Mouse (Mus musculus): ENCODE results near the gene Magi2. TPM values are rescaled to one million over a fixed set of nuclear protein-coding genes. Genes with fewer than 3 reads are reported as not detected.
"Not testable (repeated sequence)": the region's sequence is repeated elsewhere in the genome, so short reads cannot be mapped to it uniquely, and the experiment has no call there.

Gene Magi2
- polyA plus RNA-seq, 1 experiment from 2014 or later = 1.7 TPM

DNA sequence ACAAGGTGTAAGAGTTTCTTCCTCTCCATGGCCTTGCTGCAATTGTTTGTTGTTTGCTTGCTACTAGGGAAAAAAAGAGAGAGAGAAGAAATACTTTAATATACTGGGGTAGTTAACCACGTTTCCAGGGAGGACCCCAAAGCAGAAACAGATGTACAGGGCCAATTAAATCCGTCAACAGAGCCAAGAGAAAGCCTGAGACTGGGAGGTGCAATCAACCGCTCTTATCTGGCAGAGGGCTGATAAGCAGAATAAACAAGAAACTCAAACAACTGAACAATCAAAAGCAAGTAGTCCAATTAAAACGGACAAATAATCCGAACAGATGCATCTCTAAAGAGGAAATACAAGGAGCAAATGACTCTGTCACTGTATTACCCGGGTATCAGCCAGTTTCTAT lies 1282.8 kb downstream of the Magi2 start:
- ATAC-seq (replicated peaks; ENCODE audit: low FRiP score) = no peak
- H3K9ac ChIP-seq (ENCODE audit: low read depth, low read length) = no peak overlapping the region
- H3K4me2 ChIP-seq = no peak overlapping the region
- H3K27ac ChIP-seq (ENCODE audit: low read depth, low read length) = no peak overlapping the region
- H3K36me3 ChIP-seq (ENCODE audit: control insufficient read depth, insufficient read depth, low read length) = no peaks in the 10 kb centered on the region
- peaks cover 6% of the 10 kb centered on the region; the same call in 1 of the 2 replicates for H3K27me3 ChIP-seq (replicated peaks; ENCODE audit: control insufficient read depth, insufficient read depth, low read length)
- DNase-seq (ENCODE audit: low spot score) = no peak
- no peaks in the 10 kb centered on the region for H3K4me1 ChIP-seq (replicated peaks; ENCODE audit: control insufficient read depth, insufficient read depth, low read length)
- H3K4me3 ChIP-seq (ENCODE audit: low read depth, low read length) = no peak overlapping the region
- 39% methylated on average over 6 of the region's 6 CpGs for WGBS
- no peaks in the 10 kb centered on the region for H3K9me3 ChIP-seq (ENCODE audit: control insufficient read depth, low read length)

- ATAC-seq (replicated peaks; ENCODE audit: low FRiP score) = no peak
- Histone ChIP-seq H3K27ac (ENCODE audit: low read depth, low read length) (no peak overlapping the region), H3K9me3 (ENCODE audit: control insufficient read depth, low read length) (no peaks in the 10 kb centered on the region), H3K9ac (ENCODE audit: low read depth, low read length) (no peak overlapping the region), H3K27me3 (replicated peaks; ENCODE audit: control insufficient read depth, insufficient read depth, low read length) (peaks cover 6% of the 10 kb centered on the region; the same call in 1 of the 2 replicates), H3K4me2 (no peak overlapping the region), H3K36me3 (ENCODE audit: control insufficient read depth, insufficient read depth, low read length) (no peaks in the 10 kb centered on the region), H3K4me1 (replicated peaks; ENCODE audit: control insufficient read depth, insufficient read depth, low read length) (no peaks in the 10 kb centered on the region), H3K4me3 (ENCODE audit: low read depth, low read length) (no peak overlapping the region)
- WGBS = 38% methylated on average over 16 of the region's 16 CpGs
- no peak for DNase-seq (ENCODE audit: low spot score)
Measured at GRCm38 (mm10) chr5:20512377-20513126, 1285.7 kb downstream of the Magi2 start.

DNA sequence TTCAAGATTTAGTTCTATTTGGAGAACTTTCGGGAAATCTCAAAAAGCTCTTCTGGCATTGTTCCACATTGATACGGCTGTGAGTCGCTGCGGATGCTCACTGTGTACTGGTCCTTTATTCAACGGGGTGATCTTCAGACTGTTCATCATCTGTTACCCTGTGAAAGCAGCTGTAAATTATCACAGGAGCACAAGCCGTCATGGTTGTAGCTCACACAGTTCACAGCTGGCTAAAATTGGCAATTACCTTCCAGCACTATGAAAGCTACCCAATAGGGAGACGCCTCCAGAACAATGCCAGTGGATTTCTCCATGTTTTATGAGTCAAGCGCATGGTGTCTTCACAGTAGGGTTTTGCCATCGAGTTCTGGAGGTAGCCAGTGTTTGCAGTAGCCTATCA lies 1294.8 kb downstream of the Magi2 start:
- no peak overlapping the region for H3K4me2 ChIP-seq
- no peak overlapping the region for H3K9ac ChIP-seq (ENCODE audit: low read depth, low read length)
- DNase-seq (ENCODE audit: low spot score) (no peak), ATAC-seq (replicated peaks; ENCODE audit: low FRiP score) (no peak)
- H3K4me1 ChIP-seq (replicated peaks; ENCODE audit: control insufficient read depth, insufficient read depth, low read length) = no peaks in the 10 kb centered on the region
- no peak overlapping the region for H3K27ac ChIP-seq (ENCODE audit: low read depth, low read length)
- no peaks in the 10 kb centered on the region for H3K27me3 ChIP-seq (replicated peaks; ENCODE audit: control insufficient read depth, insufficient read depth, low read length)
- H3K4me3 ChIP-seq (ENCODE audit: low read depth, low read length) = no peak overlapping the region
- no peaks in the 10 kb centered on the region for H3K9me3 ChIP-seq (ENCODE audit: control insufficient read depth, low read length)
- no peaks in the 10 kb centered on the region for H3K36me3 ChIP-seq (ENCODE audit: control insufficient read depth, insufficient read depth, low read length)
- WGBS = 79% methylated on average over 9 of the region's 9 CpGs

- Histone ChIP-seq H3K4me3 (ENCODE audit: low read depth, low read length) (no peak overlapping the region), H3K36me3 (ENCODE audit: control insufficient read depth, insufficient read depth, low read length) (no peaks in the 10 kb centered on the region), H3K9me3 (ENCODE audit: control insufficient read depth, low read length) (no peaks in the 10 kb centered on the region), H3K27me3 (replicated peaks; ENCODE audit: control insufficient read depth, insufficient read depth, low read length) (no peaks in the 10 kb centered on the region), H3K4me1 (replicated peaks; ENCODE audit: control insufficient read depth, insufficient read depth, low read length) (no peaks in the 10 kb centered on the region), H3K9ac (ENCODE audit: low read depth, low read length) (no peak overlapping the region), H3K27ac (ENCODE audit: low read depth, low read length) (no peak overlapping the region), H3K4me2 (no peak overlapping the region)
- 97% methylated on average over 13 of the region's 13 CpGs for WGBS
- ATAC-seq (replicated peaks; ENCODE audit: low FRiP score) = no peak
- no peak for DNase-seq (ENCODE audit: low spot score)
Measured at GRCm38 (mm10) chr5:20522047-20522446, 1295.2 kb downstream of the Magi2 start.

DNA sequence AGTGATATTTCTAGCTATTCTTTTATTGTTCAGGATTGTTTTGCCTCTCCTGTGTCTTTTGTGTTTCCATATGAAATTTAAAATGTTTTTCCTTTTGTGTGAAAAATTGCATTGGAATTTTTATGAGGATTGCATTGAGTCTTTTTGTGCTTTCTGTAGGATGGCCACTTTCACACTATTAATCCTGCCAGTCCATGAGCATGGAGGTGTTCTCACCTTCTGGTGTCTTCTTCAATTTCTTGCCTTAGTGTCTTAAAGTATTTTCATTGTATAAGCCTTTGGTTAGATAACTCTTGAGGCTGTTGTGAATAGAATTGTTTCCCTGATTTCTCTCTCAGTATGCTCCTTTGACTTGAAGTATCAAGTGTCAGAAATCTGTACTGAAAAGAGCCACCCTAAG lies 1296.9 kb downstream of the Magi2 start:
- DNase-seq (ENCODE audit: low spot score) (no peak), ATAC-seq (replicated peaks; ENCODE audit: low FRiP score) (no peak)
- H3K4me2 ChIP-seq = no peak overlapping the region
- H3K4me1 ChIP-seq (replicated peaks; ENCODE audit: control insufficient read depth, insufficient read depth, low read length) = no peaks in the 10 kb centered on the region
- no peaks in the 10 kb centered on the region for H3K27me3 ChIP-seq (replicated peaks; ENCODE audit: control insufficient read depth, insufficient read depth, low read length)
- H3K9me3 ChIP-seq (ENCODE audit: control insufficient read depth, low read length) = no peaks in the 10 kb centered on the region
- no peaks in the 10 kb centered on the region for H3K36me3 ChIP-seq (ENCODE audit: control insufficient read depth, insufficient read depth, low read length)
- no peak overlapping the region for H3K27ac ChIP-seq (ENCODE audit: low read depth, low read length)
- H3K4me3 ChIP-seq (ENCODE audit: low read depth, low read length) = no peak overlapping the region
- H3K9ac ChIP-seq (ENCODE audit: low read depth, low read length) = no peak overlapping the region

- not testable (repeated sequence) for H3K27me3 ChIP-seq (replicated peaks; ENCODE audit: control insufficient read depth, insufficient read depth, low read length); H3K4me3 ChIP-seq (ENCODE audit: low read depth, low read length)
Measured at GRCm38 (mm10) chr5:20526588-20526987, 1299.8 kb downstream of the Magi2 start.

GRCm38 (mm10) chr5:20536544-20536943 lies 1309.7 kb downstream of the Magi2 start:
- Histone ChIP-seq H3K4me3 (ENCODE audit: low read depth, low read length) (no peak overlapping the region), H3K27ac (ENCODE audit: low read depth, low read length) (no peak overlapping the region), H3K27me3 (replicated peaks; ENCODE audit: control insufficient read depth, insufficient read depth, low read length) (no peaks in the 10 kb centered on the region), H3K4me1 (replicated peaks; ENCODE audit: control insufficient read depth, insufficient read depth, low read length) (no peaks in the 10 kb centered on the region), H3K4me2 (no peak overlapping the region), H3K9me3 (ENCODE audit: control insufficient read depth, low read length) (no peaks in the 10 kb centered on the region), H3K36me3 (ENCODE audit: control insufficient read depth, insufficient read depth, low read length) (no peaks in the 10 kb centered on the region), H3K9ac (ENCODE audit: low read depth, low read length) (no peak overlapping the region)
- DNase-seq (ENCODE audit: low spot score) = no peak
- 60% methylated on average over 3 of the region's 3 CpGs for WGBS
- ATAC-seq (replicated peaks; ENCODE audit: low FRiP score) = no peak

More at GRCm38 (mm10) chr5:20526588-20526987, 1299.8 kb downstream of the Magi2 start:
- H3K36me3 ChIP-seq (ENCODE audit: control insufficient read depth, insufficient read depth, low read length); H3K9ac ChIP-seq (ENCODE audit: low read depth, low read length); H3K4me1 ChIP-seq (replicated peaks; ENCODE audit: control insufficient read depth, insufficient read depth, low read length); ATAC-seq (replicated peaks; ENCODE audit: low FRiP score); DNase-seq (ENCODE audit: low spot score); H3K9me3 ChIP-seq (ENCODE audit: control insufficient read depth, low read length); H3K27ac ChIP-seq (ENCODE audit: low read depth, low read length); H3K4me2 ChIP-seq: not testable (repeated sequence)
- WGBS = 76% methylated on average over 1 of the region's 4 CpGs

- WGBS = 65% methylated on average over 8 of the region's 8 CpGs
- Histone ChIP-seq H3K36me3 (ENCODE audit: control insufficient read depth, insufficient read depth, low read length) (no peaks in the 10 kb centered on the region), H3K4me3 (ENCODE audit: low read depth, low read length) (no peak overlapping the region), H3K27me3 (replicated peaks; ENCODE audit: control insufficient read depth, insufficient read depth, low read length) (no peaks in the 10 kb centered on the region), H3K9me3 (ENCODE audit: control insufficient read depth, low read length) (no peaks in the 10 kb centered on the region), H3K4me2 (no peak overlapping the region), H3K4me1 (replicated peaks; ENCODE audit: control insufficient read depth, insufficient read depth, low read length) (no peaks in the 10 kb centered on the region), H3K27ac (ENCODE audit: low read depth, low read length) (no peak overlapping the region), H3K9ac (ENCODE audit: low read depth, low read length) (no peak overlapping the region)
- no peak for DNase-seq (ENCODE audit: low spot score)
- no peak for ATAC-seq (replicated peaks; ENCODE audit: low FRiP score)
Measured at GRCm38 (mm10) chr5:20537369-20538022, 1310.7 kb downstream of the Magi2 start.

DNA sequence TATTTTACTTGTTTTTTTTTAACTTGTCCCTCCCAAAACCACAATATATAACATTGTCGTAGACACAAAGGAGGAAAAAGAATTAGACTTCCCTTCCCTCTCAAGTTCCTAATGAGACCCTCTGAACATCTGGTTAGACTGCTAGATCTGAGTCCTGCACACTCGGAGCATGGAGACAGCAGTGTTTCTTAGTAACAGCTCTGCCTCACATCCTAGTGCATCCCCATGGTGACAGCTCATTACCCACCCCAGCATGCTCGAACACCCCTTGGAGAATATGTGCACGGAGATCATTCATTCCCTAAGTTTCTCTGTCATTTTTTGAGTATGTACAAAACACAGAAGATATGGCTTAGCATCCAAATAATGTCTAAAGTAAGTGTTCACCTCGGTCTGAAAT lies 1317.5 kb downstream of the Magi2 start:
- no peaks in the 10 kb centered on the region for H3K27me3 ChIP-seq (replicated peaks; ENCODE audit: control insufficient read depth, insufficient read depth, low read length)
- no peaks in the 10 kb centered on the region for H3K9me3 ChIP-seq (ENCODE audit: control insufficient read depth, low read length)
- no peak overlapping the region for H3K27ac ChIP-seq (ENCODE audit: low read depth, low read length)
- no peak overlapping the region for H3K4me2 ChIP-seq
- H3K4me1 ChIP-seq (replicated peaks; ENCODE audit: control insufficient read depth, insufficient read depth, low read length) = no peaks in the 10 kb centered on the region
- H3K36me3 ChIP-seq (ENCODE audit: control insufficient read depth, insufficient read depth, low read length) = no peaks in the 10 kb centered on the region
- DNase-seq (ENCODE audit: low spot score) (no peak), ATAC-seq (replicated peaks; ENCODE audit: low FRiP score) (no peak)
- WGBS = 69% methylated on average over 5 of the region's 5 CpGs
- H3K4me3 ChIP-seq (ENCODE audit: low read depth, low read length) = no peak overlapping the region
- no peak overlapping the region for H3K9ac ChIP-seq (ENCODE audit: low read depth, low read length)
